Mouse (Mus musculus): Measurements from ENCODE around the gene Slc35f4. TPM values are rescaled to one million over a fixed set of nuclear protein-coding genes. Genes with fewer than 3 reads are reported as not detected.
A peak's percentile ranks its signal among the peaks of the same experiment; 100 is the strongest.

Gene Slc35f4
- total RNA-seq, 4 experiments from 2014 or later = 12.6 to 15.2 (median 14.6) TPM

DNA sequence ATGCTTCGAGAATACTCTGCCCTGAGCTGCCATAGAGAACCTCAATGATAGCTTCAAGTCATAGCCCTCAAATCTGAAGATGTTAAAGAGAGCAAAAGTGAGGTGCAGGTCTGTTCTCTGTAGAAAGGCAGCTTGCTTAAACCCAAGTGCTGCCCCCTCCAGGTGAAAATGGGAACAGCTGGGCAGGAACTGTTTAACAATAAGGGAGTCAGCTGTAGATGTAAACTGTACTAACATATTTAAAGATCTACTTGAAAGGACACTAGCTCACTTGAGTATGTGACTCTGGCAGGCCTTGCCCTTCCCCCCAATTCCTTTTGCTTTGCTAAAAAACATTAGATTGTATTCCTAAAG, 177.0 kb downstream of the Slc35f4 start:
- peak in 1 of 2 experiments; percentile 38 for DNase-seq (ENCODE audit: low spot score in 2 of 2)

DNA sequence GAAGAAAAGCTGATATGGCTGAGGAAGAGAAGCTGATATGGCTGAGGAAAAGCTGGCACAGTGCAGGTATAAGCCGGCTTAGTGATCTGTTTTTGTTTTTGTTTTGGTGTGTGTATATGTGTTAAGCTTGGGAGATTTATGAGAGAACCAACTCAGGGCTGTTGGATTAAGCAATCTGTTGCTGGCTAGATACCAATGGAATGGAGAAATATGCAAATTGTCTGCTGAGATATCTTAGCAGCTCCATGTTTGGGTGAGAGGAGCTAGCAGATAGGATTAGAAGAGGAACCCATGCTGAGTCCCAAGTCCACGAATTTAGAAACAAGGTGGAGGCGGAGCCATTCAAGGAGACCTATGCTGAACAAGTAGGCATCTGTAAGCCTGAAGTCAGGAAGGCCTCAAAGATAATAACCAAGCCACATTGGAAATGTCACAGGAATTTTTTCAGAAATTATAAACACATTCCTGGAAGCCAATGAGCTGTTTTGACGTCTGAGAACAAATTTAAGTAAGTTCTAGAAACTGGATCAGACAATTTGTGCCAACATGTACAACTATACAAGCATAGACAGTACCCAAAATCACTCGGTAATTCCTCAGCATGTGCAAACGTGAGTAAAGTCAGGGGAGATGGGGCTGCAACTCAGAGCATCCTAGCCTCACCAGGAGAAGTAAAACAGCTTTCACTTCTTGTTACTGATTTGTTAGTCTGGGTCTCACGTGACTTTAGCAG, 177.5 kb downstream of the Slc35f4 start:
- DNase-seq (ENCODE audit: low spot score in 2 of 2) = no peak

DNA sequence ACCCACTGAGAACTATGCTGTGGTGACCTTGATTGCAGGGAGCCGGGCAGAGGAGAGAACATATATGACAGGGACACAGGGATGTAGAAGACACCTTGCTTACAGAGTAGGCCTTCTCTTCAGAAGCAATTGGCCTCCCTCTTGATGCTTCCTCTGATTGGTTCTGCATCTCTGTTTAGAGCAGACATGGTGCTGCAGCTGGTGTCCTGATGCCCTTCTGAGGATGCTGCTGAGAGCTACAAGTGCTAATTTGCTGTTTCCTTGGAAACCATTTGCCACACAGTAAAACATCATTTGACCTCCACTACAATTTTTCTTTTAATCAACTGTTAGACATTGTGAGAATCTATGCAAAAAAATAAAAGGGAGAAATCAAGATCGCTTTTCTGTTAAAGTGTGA, 180.0 kb downstream of the Slc35f4 start:
- no peak for DNase-seq (ENCODE audit: low spot score in 2 of 2)

DNA sequence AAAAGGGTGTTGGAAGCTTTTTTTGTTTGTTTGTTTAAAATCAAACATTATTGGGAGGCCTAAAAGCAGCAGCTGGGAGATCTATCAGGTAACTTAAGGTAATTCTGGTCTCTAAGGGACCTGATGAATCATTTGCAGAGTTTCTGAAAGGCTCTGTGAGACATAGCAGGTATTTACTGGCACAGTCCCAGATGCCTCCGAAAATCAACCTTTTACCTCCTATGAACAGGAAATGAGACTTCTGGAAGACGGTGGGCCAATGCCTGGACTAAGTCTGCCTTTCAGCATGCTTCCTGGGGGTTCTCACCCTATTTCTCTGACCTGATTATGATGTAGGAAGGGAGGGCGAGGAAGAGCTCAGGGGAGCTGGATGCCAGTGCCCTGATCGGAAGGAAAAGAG, 188.8 kb downstream of the Slc35f4 start:
- DNase-seq (ENCODE audit: low spot score in 2 of 2) = no peak

DNA sequence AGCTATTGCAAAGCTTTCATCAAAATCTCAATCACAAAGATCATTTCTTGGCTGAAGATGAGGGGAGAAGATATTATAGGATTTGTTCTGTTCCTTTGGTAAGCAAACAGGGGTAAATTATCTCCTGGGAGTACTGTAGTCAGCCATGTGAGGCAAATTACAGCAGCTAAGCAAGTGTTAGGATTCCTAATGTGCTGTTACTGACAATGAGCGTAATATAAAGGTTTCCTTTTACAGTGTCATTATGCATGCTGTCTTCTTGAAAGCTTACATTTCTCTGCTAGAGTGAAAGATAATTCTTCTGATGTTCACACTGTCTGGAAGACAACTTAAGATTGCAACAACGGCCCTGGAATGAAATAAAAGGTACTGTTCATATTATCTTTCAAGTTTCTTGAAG, 192.0 kb downstream of the Slc35f4 start:
- DNase-seq (ENCODE audit: low spot score in 2 of 2) = no peak

GRCm38 (mm10) chr14:49316493-49316894, 209.4 kb downstream of the Slc35f4 start:
- DNase-seq (ENCODE audit: low spot score in 2 of 2) = no peak

DNA sequence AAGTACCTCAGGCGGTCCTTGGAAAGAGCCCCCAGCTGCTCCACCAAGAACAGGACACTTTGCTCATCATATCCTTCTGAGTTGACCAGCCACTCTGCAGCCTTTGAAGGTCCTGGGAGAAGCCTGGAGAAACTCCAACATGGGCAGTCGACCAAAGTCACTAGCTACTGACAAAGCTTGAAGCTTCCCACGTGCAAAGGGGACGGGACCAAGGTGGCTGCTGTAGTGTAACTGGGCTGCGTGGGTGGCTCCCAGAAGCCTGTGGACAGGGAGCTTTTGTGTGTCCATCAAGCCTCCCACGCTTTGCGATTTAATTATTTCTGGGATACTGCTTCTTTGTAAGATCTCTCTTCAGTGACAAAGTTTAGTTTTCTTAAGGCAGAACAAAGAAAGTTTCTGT, 211.9 kb downstream of the Slc35f4 start:
- no peak for DNase-seq (ENCODE audit: low spot score in 2 of 2)

DNA sequence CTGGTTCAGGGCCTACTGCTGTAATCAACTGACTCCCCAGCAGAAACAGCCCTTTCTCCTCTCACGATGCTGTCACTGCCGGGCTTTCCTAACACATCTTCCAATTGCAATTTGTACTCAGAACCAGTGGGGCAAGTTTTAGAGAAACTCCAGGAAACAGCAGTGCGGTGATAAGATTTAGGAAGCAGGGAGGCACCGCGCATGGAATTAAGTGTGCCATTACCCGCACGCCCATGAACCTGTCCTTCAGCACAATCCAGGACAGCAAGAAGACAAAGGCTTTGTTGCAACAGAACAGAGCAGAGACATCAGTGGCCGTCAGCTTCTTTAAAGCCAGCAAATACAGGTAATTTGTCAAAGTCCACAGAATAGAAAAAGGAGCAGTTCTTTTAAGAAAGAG, 212.5 kb downstream of the Slc35f4 start:
- DNase-seq (ENCODE audit: low spot score in 2 of 2) = no peak

DNA sequence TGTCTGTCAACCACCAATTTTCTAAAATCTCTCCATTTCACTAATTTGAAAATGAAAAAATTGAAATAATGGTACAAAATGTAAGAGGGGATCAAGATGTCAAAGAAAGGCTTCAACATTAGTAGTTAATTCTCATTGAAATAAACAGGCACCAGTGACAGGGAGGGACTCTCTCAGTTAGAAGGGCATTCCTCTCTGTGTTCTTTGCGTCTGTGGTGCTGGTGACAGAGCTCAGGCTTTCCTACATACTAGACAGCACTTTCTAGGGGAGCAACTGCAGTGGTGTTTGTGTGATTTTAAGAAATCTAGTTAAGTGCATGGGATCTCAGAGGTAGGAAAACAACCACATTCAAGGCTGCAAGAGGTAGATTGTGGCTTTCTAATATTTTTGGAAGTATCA, 214.3 kb downstream of the Slc35f4 start:
- no peak for DNase-seq (ENCODE audit: low spot score in 2 of 2)

DNA sequence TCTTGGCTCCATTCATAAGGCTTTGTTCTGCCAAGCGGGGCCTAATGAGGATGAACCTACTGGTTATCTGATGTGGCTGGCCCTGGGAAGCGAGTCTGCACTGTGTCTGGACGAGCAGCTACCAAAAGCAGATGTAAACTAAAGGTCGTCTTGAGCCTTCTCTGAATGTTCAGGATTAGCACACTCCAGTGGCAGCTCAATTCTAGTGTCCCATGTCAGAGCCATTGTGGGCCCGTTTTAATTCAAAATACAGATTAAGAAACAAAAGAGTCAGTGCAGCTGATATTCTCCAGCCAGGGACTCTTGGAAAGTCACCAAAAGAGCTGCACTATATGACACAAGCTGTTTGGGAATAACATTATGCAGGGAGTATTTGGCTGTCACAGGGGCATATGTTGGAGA, 214.8 kb downstream of the Slc35f4 start:
- no peak for DNase-seq (ENCODE audit: low spot score in 2 of 2)

- DNase-seq (ENCODE audit: low spot score in 2 of 2) = no peak
These were observed 216.2 kb downstream of the Slc35f4 start for GRCm38 (mm10) chr14:49309670-49310069.

- no peak for DNase-seq (ENCODE audit: low spot score in 2 of 2)
These were observed 217.3 kb downstream of the Slc35f4 start for GRCm38 (mm10) chr14:49308591-49308990.

DNA sequence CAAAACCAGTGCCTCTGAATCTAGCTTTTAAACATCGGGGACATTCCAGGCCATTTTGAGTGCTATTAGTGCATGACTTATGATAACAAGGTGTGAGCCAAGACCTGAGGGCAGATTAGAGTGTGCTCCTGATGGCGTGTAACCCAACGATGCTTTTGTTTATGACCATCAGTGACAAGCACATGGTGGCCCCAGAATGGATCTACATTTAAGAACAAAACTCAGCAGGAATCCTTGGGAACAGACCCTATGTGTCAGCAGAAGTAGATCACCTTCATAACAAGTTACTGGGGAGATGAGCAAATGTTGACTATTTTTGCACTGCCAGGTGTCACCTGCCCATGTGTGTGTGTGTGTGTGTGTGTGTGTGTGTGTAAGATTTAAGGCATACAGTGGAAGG, 218.0 kb downstream of the Slc35f4 start:
- DNase-seq (ENCODE audit: low spot score in 2 of 2) = no peak

GRCm38 (mm10) chr14:49305534-49306409, 220.1 kb downstream of the Slc35f4 start:
- DNase-seq (ENCODE audit: low spot score in 2 of 2) = no peak

DNA sequence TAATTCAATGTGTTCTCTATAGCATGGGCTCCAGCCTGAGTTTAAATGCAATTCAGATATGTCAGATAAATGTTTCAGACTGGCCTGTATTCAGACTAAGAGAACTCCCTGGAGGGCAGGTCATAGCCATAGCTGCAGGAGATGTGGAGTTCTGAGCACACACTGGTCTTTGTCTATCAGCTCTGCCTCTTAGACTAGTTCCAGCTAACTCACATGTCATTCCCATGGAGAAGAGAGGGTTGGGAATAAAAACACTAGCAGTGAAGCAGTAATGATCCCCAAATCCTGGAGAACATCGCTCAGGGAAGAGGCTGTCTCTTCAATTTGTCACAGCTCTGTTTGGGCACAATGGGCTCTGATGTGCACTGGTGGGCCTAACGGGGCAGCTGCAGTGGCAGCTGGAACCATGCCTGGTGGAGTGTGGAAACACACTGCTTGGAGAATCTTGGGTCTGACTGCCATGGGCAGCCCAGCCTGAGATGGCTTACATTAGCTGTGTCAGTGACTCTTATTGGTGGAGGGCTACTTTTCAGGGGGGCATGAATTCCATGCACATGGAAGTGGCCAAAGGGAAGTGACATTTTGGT, 223.5 kb downstream of the Slc35f4 start:
- DNase-seq (ENCODE audit: low spot score in 2 of 2) = no peak

DNA sequence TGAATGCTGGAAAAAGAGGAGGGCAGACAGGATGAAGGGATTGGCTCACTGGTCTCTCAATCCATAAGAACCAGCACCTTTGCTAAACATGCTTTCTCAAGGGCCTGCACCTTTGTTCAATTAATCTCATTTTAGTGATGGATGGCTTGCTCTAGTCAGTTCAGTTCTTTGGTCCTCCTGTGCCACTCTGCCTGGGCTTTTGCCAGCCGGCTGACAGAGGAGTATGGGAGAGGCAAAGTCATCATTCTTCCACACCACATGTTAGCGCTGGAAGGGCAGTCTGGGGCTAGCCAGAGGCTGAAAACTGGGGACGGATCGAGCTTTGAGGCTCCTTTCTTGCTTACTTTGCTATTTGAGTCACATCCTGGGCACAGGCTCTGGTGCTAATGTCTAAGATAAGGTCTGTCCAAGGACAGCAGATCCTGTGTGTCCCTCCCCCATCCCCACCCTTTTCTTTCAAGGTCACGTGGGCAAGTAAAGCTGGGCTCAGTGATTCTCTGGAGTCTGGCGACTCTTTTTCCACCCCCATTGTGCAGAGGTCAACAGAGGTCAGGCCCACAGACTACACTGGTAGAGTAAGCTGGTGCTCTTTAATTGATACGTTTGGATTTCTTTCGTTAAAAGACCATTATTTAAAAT, 224.7 kb downstream of the Slc35f4 start:
- no peak for DNase-seq (ENCODE audit: low spot score in 2 of 2)

DNA sequence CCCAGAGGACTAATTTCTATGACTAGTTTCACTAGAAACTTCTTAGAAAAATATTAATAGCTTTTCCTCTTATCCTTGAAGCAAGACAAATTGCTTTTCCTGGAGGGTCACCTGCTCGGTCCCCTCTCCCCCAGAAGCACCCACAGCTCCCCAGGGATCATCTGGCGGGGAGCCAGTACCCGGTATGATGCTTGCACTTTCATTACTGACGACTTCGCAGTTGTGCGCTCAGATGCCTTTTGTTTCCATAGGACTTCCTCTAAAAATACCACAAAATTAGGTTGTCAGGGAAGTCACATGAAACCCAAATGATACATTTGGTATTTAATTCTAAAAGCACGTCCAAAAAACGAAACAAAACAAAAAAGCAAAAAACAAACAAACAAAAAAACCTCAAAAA, 225.5 kb downstream of the Slc35f4 start:
- no peak for DNase-seq (ENCODE audit: low spot score in 2 of 2)

DNA sequence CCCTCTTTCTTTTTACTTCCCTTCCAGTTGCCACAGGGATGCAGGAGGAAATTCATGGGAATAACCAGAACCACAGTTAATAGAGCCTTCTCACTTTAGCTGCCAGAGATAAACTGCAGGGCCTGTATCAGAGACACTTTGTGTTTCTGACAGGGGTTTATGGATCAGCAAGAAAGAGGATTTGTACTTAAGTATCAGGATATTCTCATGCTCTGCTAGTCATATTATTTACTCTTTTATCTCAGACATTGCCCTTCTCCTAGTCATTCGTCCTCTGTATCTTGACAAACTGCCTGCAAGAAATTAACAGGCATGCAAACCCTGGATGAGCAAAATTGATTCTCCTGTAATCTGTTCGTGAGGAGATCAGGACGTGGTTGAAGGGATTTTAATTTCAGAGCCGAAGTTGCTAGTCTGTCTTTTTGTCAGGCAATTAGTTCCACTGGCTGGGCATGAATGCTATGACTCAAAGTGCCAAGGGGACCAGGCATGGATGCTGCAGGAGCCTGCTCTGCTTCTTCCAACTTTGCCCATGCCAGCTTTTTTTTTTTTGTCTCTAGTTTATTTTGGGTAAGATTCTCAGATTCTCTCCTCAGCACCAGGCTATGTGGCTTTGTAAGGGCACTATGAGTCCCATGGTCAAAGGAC, 231.9 kb downstream of the Slc35f4 start:
- no peak for DNase-seq (ENCODE audit: low spot score in 2 of 2)

GRCm38 (mm10) chr14:49290029-49290745, 235.7 kb downstream of the Slc35f4 start:
- DNase-seq (ENCODE audit: low spot score in 2 of 2) = no peak

DNA sequence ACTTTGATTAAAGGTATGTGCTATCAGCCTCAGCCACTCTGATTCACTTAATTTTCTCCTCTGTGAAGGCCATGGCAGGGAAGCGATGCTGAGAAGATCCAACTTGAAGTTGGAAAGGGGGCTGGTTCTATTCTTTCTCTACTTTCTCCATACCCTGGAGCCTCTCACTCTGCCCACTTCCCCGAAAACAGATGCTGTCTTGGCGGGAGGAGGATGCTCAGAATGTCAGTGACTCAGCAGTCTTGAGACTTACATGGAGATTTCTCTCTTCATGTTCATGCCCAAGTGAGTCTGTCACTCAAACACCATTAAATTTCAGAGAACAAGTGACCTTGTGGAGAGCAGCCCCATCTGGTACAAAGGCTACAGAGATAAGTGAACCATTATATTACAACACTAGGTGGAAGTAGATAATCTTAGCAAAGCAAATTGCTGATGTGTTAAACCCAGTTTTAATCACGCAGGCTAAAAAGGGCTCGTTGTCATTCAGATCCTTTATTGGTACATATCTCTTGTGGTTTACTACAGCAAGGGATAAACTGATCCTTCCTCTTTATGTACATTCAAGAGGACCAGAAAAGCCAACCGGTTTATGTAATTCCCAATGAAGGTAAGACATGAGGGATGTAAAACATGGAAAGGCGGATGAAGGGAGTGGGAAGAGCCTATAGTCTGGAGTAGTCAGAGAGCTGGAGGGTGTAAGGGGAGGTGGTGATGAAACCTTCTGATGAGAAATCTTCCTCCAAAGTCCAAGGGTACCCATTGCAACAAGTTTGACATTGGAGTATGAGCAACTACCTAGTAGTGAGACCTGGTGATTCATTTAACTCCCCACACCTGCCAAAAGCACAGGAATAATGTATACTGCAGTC, 241.8 kb downstream of the Slc35f4 start:
- DNase-seq (ENCODE audit: low spot score in 2 of 2) = no peak
